Mouse (Mus musculus) layer of hippocampus, adult 2 months (tissue): ENCODE measurements at regions not wholly inside any gene's neighbourhood (a gene's known extent, or its start where the extent isn't known, plus 50 kb on each side); places are given as distances from the start of the nearest gene placed in this dataset.
A peak's percentile ranks its signal among the peaks of the same experiment; 100 is the strongest.

ENCODE experiments used
- DNase-seq, 2 experiments: peaks; one replicate each; pipeline ENCODE4 v3.0.0; 2022; ENCODE audit warnings: low spot score in 2 of 2
- H3K27ac ChIP-seq: fragments of 200-600 bp; 2 replicates; pipeline ENCODE4 v1.8.1; 2022
- H3K4me3 ChIP-seq: fragments of 200-600 bp; 2 replicates; pipeline ENCODE4 v1.8.1; 2022; ENCODE audit warnings: mild to moderate bottlenecking
- CTCF ChIP-seq: fragments of 200-600 bp; conservative IDR thresholded peaks from 2 replicates; pipeline ENCODE4 v1.8.1; 2022; ENCODE audit warnings: antibody characterized with exemption, mild to moderate bottlenecking, moderate library complexity

- no peak for DNase-seq
- Histone ChIP-seq H3K27ac (no peak overlapping the region), H3K4me3 (no peak overlapping the region)
- no peak for TF ChIP-seq CTCF
Observed at GRCm38 (mm10) chr5:75734043-75734442, 159.3 kb downstream of the Kit start.

GRCm38 (mm10) chr5:75731236-75731635 lies 156.5 kb downstream of the Kit start:
- no peak for TF ChIP-seq CTCF

GRCm38 (mm10) chr5:75730698-75731097 lies 156.0 kb downstream of the Kit start:
- no peak overlapping the region for H3K27ac ChIP-seq
- no peak overlapping the region for H3K4me3 ChIP-seq
- no peak for DNase-seq
- no peak for TF ChIP-seq CTCF

More at GRCm38 (mm10) chr5:75731236-75731635, 156.5 kb downstream of the Kit start:
- Histone ChIP-seq H3K27ac (no peak overlapping the region), H3K4me3 (no peak overlapping the region)
- no peak for DNase-seq

GRCm38 (mm10) chr5:75721291-75721690 lies 146.6 kb downstream of the Kit start:
- TF ChIP-seq CTCF, result no peak
- DNase-seq, result no peak
- Histone ChIP-seq H3K4me3 (no peak overlapping the region), H3K27ac (no peak overlapping the region)

- Histone ChIP-seq H3K27ac (no peak overlapping the region), H3K4me3 (no peak overlapping the region)
- DNase-seq, result no peak
- no peak for TF ChIP-seq CTCF
Observed at GRCm38 (mm10) chr5:75720091-75720940, 145.6 kb downstream of the Kit start.

- TF ChIP-seq CTCF, result no peak
- DNase-seq, result no peak
- 0 out of 2 replicates have a peak overlapping the region, but pooled peaks have one; percentile 18 for H3K27ac ChIP-seq
- no peak overlapping the region for H3K4me3 ChIP-seq
Observed at GRCm38 (mm10) chr5:75718511-75719225, 144.0 kb downstream of the Kit start.
